In genomic region chr16:78540376-78541246, GRCm38 (mm10) we compare ENCODE assay signal across 10 mouse cellular contexts. TPM values are rescaled to one million over a fixed set of nuclear protein-coding genes. Genes with fewer than 3 reads are reported as not detected.
DNase-seq lines count a peak whose midpoint lies in the region; ATAC-seq and TF ChIP-seq lines count a peak whose summit lies in the region.
"Had no signal": no experiment of that assay in that cellular context is flagged by ENCODE, and none has a peak within 500 bp of the region (broad histone marks: within the 10 kb centered on the region; RNA-seq: fewer than 3 reads in every experiment).

No protein-coding gene starts in this region.

- H3K4me2 ChIP-seq in hindbrain, embryonic 13.5 days, result no peak overlapping the region

- H3K9me3 ChIP-seq in hindbrain, embryonic 13.5 days, result no peaks in the 10 kb centered on the region
- H3K9me3 ChIP-seq: embryonic facial prominence, embryonic 10.5 days had no signal

- no peaks in the 10 kb centered on the region for H3K27me3 ChIP-seq in thymus, adult 2 months (ENCODE audit: control insufficient read depth, insufficient read depth, low read length)
- no peaks in the 10 kb centered on the region for H3K27me3 ChIP-seq in hindbrain, embryonic 13.5 days

- TF ChIP-seq POLR2A in lung, adult 2 months (IDR thresholded peaks at IDR 0.05; ENCODE audit: borderline replicate concordance, extremely low read depth, low read depth, low read length), result no peak
- no peak for TF ChIP-seq POLR2A in thymus, adult 2 months (IDR thresholded peaks at IDR 0.05; ENCODE audit: control insufficient read depth, extremely low read depth, insufficient read depth, low read length, poor library complexity)

- WGBS in lung, adult 2 months, result 52% methylated on average over 16 of the region's 16 CpGs
- 2% methylated on average over 16 of the region's 16 CpGs for WGBS in thymus, adult 2 months
- 88% methylated on average over 16 of the region's 16 CpGs for WGBS in hindbrain, embryonic 13.5 days

- peak; percentile 56; the same call in 1 of the 2 replicates for ATAC-seq in erythroid progenitor cell, adult 5-6 weeks (replicated peaks; ENCODE audit: low FRiP score, poor library complexity, severe bottlenecking)
- ATAC-seq in hindbrain, embryonic 13.5 days (ENCODE audit: low FRiP score), result no peak

- peak overlapping the region; percentile 56 for H3K4me3 ChIP-seq in lung, adult 2 months (replicated peaks; ENCODE audit: extremely low read depth, low read depth, low read length)
- peak overlapping the region; percentile 33 for H3K4me3 ChIP-seq in thymus, adult 2 months (ENCODE audit: control insufficient read depth, insufficient read depth, low read length)
- no peak overlapping the region for H3K4me3 ChIP-seq in hindbrain, embryonic 13.5 days
- H3K4me3 ChIP-seq: embryonic facial prominence, embryonic 10.5 days had no signal

- H3K36me3 ChIP-seq in thymus, adult 2 months (ENCODE audit: control insufficient read depth, insufficient read depth, low read length), result peaks cover 21% of the 10 kb centered on the region
- peaks cover 12% of the 10 kb centered on the region for H3K36me3 ChIP-seq in hindbrain, embryonic 13.5 days

- H3K9ac ChIP-seq in hindbrain, embryonic 13.5 days, result no peak overlapping the region

- H3K4me1 ChIP-seq in lung, adult 2 months (ENCODE audit: control insufficient read depth, insufficient read depth, low read length), result no peaks in the 10 kb centered on the region; the same call in 1 of the 2 replicates
- H3K4me1 ChIP-seq in thymus, adult 2 months (replicated peaks; ENCODE audit: control insufficient read depth, insufficient read depth, low read length), result peaks cover 21% of the 10 kb centered on the region
- H3K4me1 ChIP-seq in hindbrain, embryonic 13.5 days (replicated peaks), result no peaks in the 10 kb centered on the region
- H3K4me1 ChIP-seq: embryonic facial prominence, embryonic 10.5 days had no signal

- peak overlapping the region; percentile 97 for H3K27ac ChIP-seq in thymus, adult 2 months (ENCODE audit: control insufficient read depth, insufficient read depth, low read length)
- H3K27ac ChIP-seq in hindbrain, embryonic 13.5 days, result no peak overlapping the region
- H3K27ac ChIP-seq: embryonic facial prominence, embryonic 10.5 days had no signal

- no peak for TF ChIP-seq CTCF in lung, adult 2 months (IDR thresholded peaks at IDR 0.05; ENCODE audit: insufficient read depth, low read length)
- TF ChIP-seq CTCF in thymus, adult 2 months (IDR thresholded peaks at IDR 0.05; ENCODE audit: borderline replicate concordance, control insufficient read depth, extremely low read depth, insufficient read depth, low read length, poor library complexity), result no peak

- peak; percentile 57 for DNase-seq in adrenal gland, adult 2 months
- no peak for DNase-seq in adrenal gland, postnatal 4 days (ENCODE audit: low spot score in 2 of 2)
- no peak for DNase-seq in lung, adult 2 months
- DNase-seq in lung, postnatal 25 days (ENCODE audit: low spot score), result no peak
- peak; percentile 46 for DNase-seq in thymus, adult 2 months
- no peak for DNase-seq in cerebellum, postnatal 14 days
- DNase-seq: kidney, adult 11 months had no signal

RNA-seq across cellular contexts. Expression of gene D16Ertd472e, which starts 35.9 kb away (rescaled TPM):
- 10 to 100 TPM; 16.6 to 80.5 TPM for total RNA-seq in adrenal gland, adult 2 months (2021)
- 6.3 and 9.9 TPM in 2 replicates for polyA plus RNA-seq in adrenal gland, adult 2 months (2012; rRNA removed)
- 10 to 100 TPM; 21.4 to 21.6 TPM for total RNA-seq in adrenal gland, postnatal 4 days (2021)
- polyA plus RNA-seq in lung, adult 2 months (2012; rRNA removed), result 7.7 and 9.8 TPM in 2 replicates
- total RNA-seq in erythroid progenitor cell, adult 5-6 weeks (2015; ENCODE audit: low replicate concordance), result 6.8 and 13.4 TPM in 2 replicates
- total RNA-seq in erythroid progenitor cell, adult 5-6 weeks (2017; ENCODE audit: low replicate concordance), result 1.3 and 3.2 TPM in 2 replicates
- 39.2 and 44.4 TPM in 2 replicates for polyA plus RNA-seq in thymus, adult 2 months (2012; rRNA removed)
- 8.0 and 9.6 TPM in 2 replicates for polyA plus RNA-seq in hindbrain, embryonic 13.5 days (2015; fragmentation: Nextera tagmentation; extraction: Ambion mirVana)

Comparison
In these comparisons a context has a peak if more than half of its experiments do, and no peak if none do; other contexts are left out.
1. DNase-seq: peak in adrenal gland, adult 2 months (single experiment) and thymus, adult 2 months (single experiment); none in adrenal gland, postnatal 4 days (0 of 2), lung, adult 2 months (single experiment), lung, postnatal 25 days (single experiment) and cerebellum, postnatal 14 days (0 of 2).